20 mouse cellular contexts compared by ENCODE assay signal in genomic region chr14:20182596-20182995, GRCm38 (mm10).
"Had no signal": no experiment of that assay in that cellular context is flagged by ENCODE, and none has a peak within 500 bp of the region (broad histone marks: within the 10 kb centered on the region; RNA-seq: fewer than 3 reads in every experiment).

No protein-coding gene starts in this region.

- H3K9me3 ChIP-seq: kidney, embryonic 15.5 days; limb, embryonic 12.5 days; limb, embryonic 15.5 days; lung, embryonic 15.5 days; megakaryocyte, embryonic 14.5 days; midbrain, embryonic 10.5 days; neural tube, embryonic 13.5 days; stomach, embryonic 15.5 days had no signal

- DNase-seq: kidney, adult 2 months; kidney, postnatal 10 days; kidney, postnatal 4 days; left cerebral cortex, postnatal 4 days; lung, adult 18-20 months; lung, postnatal 10 days; lung, postnatal 36 days; midbrain, embryonic 14.5 days; retina, postnatal 1 day; right cerebral cortex, postnatal 25 days; spleen, adult 18-20 months; thymus, postnatal 25 days had no signal

- H3K27me3 ChIP-seq: kidney, embryonic 15.5 days; limb, embryonic 12.5 days; limb, embryonic 15.5 days; lung, embryonic 15.5 days; megakaryocyte, embryonic 14.5 days; stomach, embryonic 15.5 days had no signal

- H3K27ac ChIP-seq: limb, embryonic 15.5 days; lung, embryonic 15.5 days; neural tube, embryonic 13.5 days; stomach, embryonic 15.5 days had no signal

- H3K9ac ChIP-seq: kidney, embryonic 15.5 days; limb, embryonic 12.5 days; limb, embryonic 15.5 days; stomach, embryonic 15.5 days had no signal

- H3K36me3 ChIP-seq: kidney, embryonic 15.5 days; limb, embryonic 12.5 days; limb, embryonic 15.5 days; lung, embryonic 15.5 days; midbrain, embryonic 10.5 days; neural tube, embryonic 13.5 days; stomach, embryonic 15.5 days had no signal
